24 mouse cellular contexts compared by ENCODE assay signal in genomic region chr9:57923046-57923445, GRCm38 (mm10). TPM values are rescaled to one million over a fixed set of nuclear protein-coding genes. Genes with fewer than 3 reads are reported as not detected.
"Had no signal": no experiment of that assay in that cellular context is flagged by ENCODE, and none has a peak within 500 bp of the region (broad histone marks: within the 10 kb centered on the region; RNA-seq: fewer than 3 reads in every experiment).

No protein-coding gene starts in this region.

- DNase-seq: gastrocnemius, postnatal 10 days; gastrocnemius, postnatal 25 days; heart, adult 2 months; heart, postnatal 14 days; heart, postnatal 4 days; kidney, adult 18-20 months; kidney, adult 8-10 months; kidney, postnatal 10 days; kidney, postnatal 25 days; kidney, postnatal 4 days; liver; liver, embryonic 13.5 days; liver, postnatal 0 days had no signal

- H3K27me3 ChIP-seq: heart, embryonic 13.5 days; heart, embryonic 15.5 days; hindbrain, embryonic 12.5 days; intestine, embryonic 15.5 days; limb, embryonic 12.5 days; liver, embryonic 13.5 days; liver, embryonic 15.5 days had no signal

- H3K4me3 ChIP-seq: heart, adult 2 months; heart, embryonic 13.5 days; heart, embryonic 15.5 days; hindbrain, embryonic 10.5 days; hindbrain, embryonic 12.5 days; intestine, embryonic 15.5 days; layer of hippocampus, adult 2 months; left cerebral cortex, adult 2 months; limb, embryonic 10.5 days; limb, embryonic 12.5 days; liver, embryonic 13.5 days; liver, embryonic 15.5 days had no signal

- H3K4me1 ChIP-seq: heart, embryonic 13.5 days; heart, embryonic 15.5 days; hindbrain, embryonic 10.5 days; hindbrain, embryonic 12.5 days; intestine, embryonic 15.5 days; limb, embryonic 10.5 days; limb, embryonic 12.5 days; liver, embryonic 13.5 days; liver, embryonic 15.5 days had no signal

- H3K27ac ChIP-seq: heart, adult 2 months; heart, embryonic 13.5 days; heart, embryonic 15.5 days; hindbrain, embryonic 10.5 days; hindbrain, embryonic 12.5 days; hindbrain, embryonic 14.5 days; intestine, embryonic 15.5 days; layer of hippocampus, adult 2 months; left cerebral cortex, adult 2 months; limb, embryonic 10.5 days; limb, embryonic 12.5 days; liver, embryonic 13.5 days; liver, embryonic 15.5 days had no signal

RNA-seq across cellular contexts. Expression of gene Sema7a, which starts 16.9 kb away (rescaled TPM):
- polyA plus RNA-seq: liver, embryonic 13.5 days; liver, embryonic 15.5 days; liver, postnatal 0 days had no signal
